Mouse (Mus musculus): ENCODE data around the gene Apoe. TPM values are rescaled to one million over a fixed set of nuclear protein-coding genes. Genes with fewer than 3 reads are reported as not detected.

Apoe gene
- total RNA-seq (2021) = 10 to 100 TPM; 49.0 to 51.4 TPM
- long read RNA-seq, experiment 1, transcript Apoe-206 (4 exons, 1,408 nt) = major isoform, 72 of 372 reads
- long read RNA-seq, experiment 1, partial matches to known transcripts = 0 of 372 reads
- long read RNA-seq, experiment 1, other reads (novel, unspliced or antisense) = 299 of 372 reads
- long read RNA-seq, experiment 2, transcript Apoe-206 (4 exons, 1,408 nt) = major isoform, 79 of 325 reads
- long read RNA-seq, experiment 2, transcript Apoe-205 (3 exons, 1,221 nt) = minor isoform, 5 of 325 reads
- long read RNA-seq, experiment 2, partial matches to known transcripts = 0 of 325 reads
- long read RNA-seq, experiment 2, other reads (novel, unspliced or antisense) = 241 of 325 reads

- intact Hi-C loops (cut with DNase I) = no loop called here
- DNase-seq = peak; percentile 40 to 41
Observed at GRCm38 (mm10) chr7:19698907-19699826, at the start of gene Apoe. TSS of gene Apoe (minus strand) at chr7:19699188.

- no peak for DNase-seq
- intact Hi-C loops (cut with DNase I) = no loop called here
Observed at GRCm38 (mm10) chr7:19747420-19748218, 48.6 kb upstream of the Apoe start.

- intact Hi-C loops (cut with DNase I) = no loop called here
- DNase-seq = no peak
Observed at GRCm38 (mm10) chr7:19746426-19747201, 47.6 kb upstream of the Apoe start.

GRCm38 (mm10) chr7:19745971-19746370 is 47.0 kb upstream of the Apoe start:
- intact Hi-C loops (cut with DNase I) = no loop called here

GRCm38 (mm10) chr7:19744590-19745385 is 45.8 kb upstream of the Apoe start:
- DNase-seq = no peak
- intact Hi-C loops (cut with DNase I) = no loop called here

More at GRCm38 (mm10) chr7:19745971-19746370, 47.0 kb upstream of the Apoe start:
- no peak for DNase-seq

GRCm38 (mm10) chr7:19743791-19744190 is 44.8 kb upstream of the Apoe start:
- no peak for DNase-seq

GRCm38 (mm10) chr7:19742468-19742867 is 43.5 kb upstream of the Apoe start:
- no peak for DNase-seq
- intact Hi-C loops (cut with DNase I) = no loop called here

More at GRCm38 (mm10) chr7:19743791-19744190, 44.8 kb upstream of the Apoe start:
- intact Hi-C loops (cut with DNase I) = no loop called here

GRCm38 (mm10) chr7:19741329-19742031 is 42.5 kb upstream of the Apoe start:
- no peak for DNase-seq
- intact Hi-C loops (cut with DNase I) = no loop called here

GRCm38 (mm10) chr7:19740269-19740668 is 41.3 kb upstream of the Apoe start:
- intact Hi-C loops (cut with DNase I) = no loop called here
- DNase-seq = no peak

GRCm38 (mm10) chr7:19738771-19739170 is 39.8 kb upstream of the Apoe start:
- DNase-seq = no peak
- intact Hi-C loops (cut with DNase I) = no loop called here

- intact Hi-C loops (cut with DNase I) = no loop called here
- no peak for DNase-seq
Observed at GRCm38 (mm10) chr7:19736389-19737057, 37.5 kb upstream of the Apoe start.

- intact Hi-C loops (cut with DNase I) = no loop called here
Observed at GRCm38 (mm10) chr7:19734178-19734666, 35.2 kb upstream of the Apoe start.

GRCm38 (mm10) chr7:19726541-19726940 is 27.6 kb upstream of the Apoe start:
- DNase-seq = no peak
- intact Hi-C loops (cut with DNase I) = no loop called here

More at GRCm38 (mm10) chr7:19734178-19734666, 35.2 kb upstream of the Apoe start:
- no peak for DNase-seq

- DNase-seq = no peak
- intact Hi-C loops (cut with DNase I) = no loop called here
Observed at GRCm38 (mm10) chr7:19724167-19724566, 25.2 kb upstream of the Apoe start.

- intact Hi-C loops (cut with DNase I) = no loop called here
- peak in 1 of 2 experiments; percentile 31 for DNase-seq
Observed at GRCm38 (mm10) chr7:19722754-19723195, 23.8 kb upstream of the Apoe start.

- intact Hi-C loops (cut with DNase I) = no loop called here
- DNase-seq = no peak
Observed at GRCm38 (mm10) chr7:19719200-19719599, 20.2 kb upstream of the Apoe start.

GRCm38 (mm10) chr7:19718297-19718952 is 19.4 kb upstream of the Apoe start:
- intact Hi-C loops (cut with DNase I) = no loop called here

More at GRCm38 (mm10) chr7:19718297-19718952, 19.4 kb upstream of the Apoe start:
- no peak for DNase-seq
